Mouse (Mus musculus): ENCODE results near the gene Lrrc30. TPM values are rescaled to one million over a fixed set of nuclear protein-coding genes. Genes with fewer than 3 reads are reported as not detected.

The Lrrc30 gene
- polyA plus RNA-seq, 1 experiment from 2014 or later, result not detected

- H3K4me3 ChIP-seq, result no peak overlapping the region
- H3K27me3 ChIP-seq (replicated peaks), result peaks cover 3% of the 10 kb centered on the region
- H3K9me3 ChIP-seq, result no peaks in the 10 kb centered on the region
- no peak overlapping the region for H3K9ac ChIP-seq
- H3K36me3 ChIP-seq, result no peaks in the 10 kb centered on the region
- peak overlapping the region; percentile 46 for H3K27ac ChIP-seq (replicated peaks)
- peak; percentile 40 for ATAC-seq (ENCODE audit: extremely low read depth, insufficient number of reproducible peaks, low FRiP score, low TSS enrichment)
- H3K4me2 ChIP-seq, result peak overlapping the region; percentile 33
- WGBS, result 28% methylated on average over 13 of the region's 13 CpGs
- H3K4me1 ChIP-seq, result peaks cover 13% of the 10 kb centered on the region
Measured at GRCm38 (mm10) chr17:67629211-67629657, 3.3 kb downstream of the Lrrc30 start.

GRCm38 (mm10) chr17:67628475-67628874, 4.0 kb downstream of the Lrrc30 start:
- H3K27me3 ChIP-seq (replicated peaks), result peaks cover 3% of the 10 kb centered on the region; the same call in 1 of the 2 replicates
- ATAC-seq (ENCODE audit: extremely low read depth, insufficient number of reproducible peaks, low FRiP score, low TSS enrichment), result no peak
- H3K4me1 ChIP-seq, result peaks cover 13% of the 10 kb centered on the region
- peak overlapping the region; percentile 46 for H3K27ac ChIP-seq (replicated peaks)
- WGBS, result 80% methylated on average over 15 of the region's 15 CpGs
- no peak overlapping the region for H3K9ac ChIP-seq
- H3K4me3 ChIP-seq, result no peak overlapping the region
- no peaks in the 10 kb centered on the region for H3K9me3 ChIP-seq
- no peak overlapping the region for H3K4me2 ChIP-seq
- H3K36me3 ChIP-seq, result no peaks in the 10 kb centered on the region

GRCm38 (mm10) chr17:67625431-67625830, 7.1 kb downstream of the Lrrc30 start:
- no peak overlapping the region for H3K4me2 ChIP-seq
- H3K9me3 ChIP-seq, result no peaks in the 10 kb centered on the region
- H3K27ac ChIP-seq (replicated peaks), result no peak overlapping the region
- H3K9ac ChIP-seq, result no peak overlapping the region
- 74% methylated on average over 5 of the region's 5 CpGs for WGBS
- H3K36me3 ChIP-seq, result no peaks in the 10 kb centered on the region
- peaks cover 17% of the 10 kb centered on the region for H3K4me1 ChIP-seq
- H3K4me3 ChIP-seq, result no peak overlapping the region
- no peaks in the 10 kb centered on the region for H3K27me3 ChIP-seq (replicated peaks)
- ATAC-seq (ENCODE audit: extremely low read depth, insufficient number of reproducible peaks, low FRiP score, low TSS enrichment), result no peak

- no peak for ATAC-seq (ENCODE audit: extremely low read depth, insufficient number of reproducible peaks, low FRiP score, low TSS enrichment)
- no peak overlapping the region for H3K27ac ChIP-seq (replicated peaks)
- H3K36me3 ChIP-seq, result no peaks in the 10 kb centered on the region
- H3K4me3 ChIP-seq, result no peak overlapping the region
- no peak overlapping the region for H3K4me2 ChIP-seq
- H3K4me1 ChIP-seq, result 0 out of 2 replicates have a peak, but pooled peaks cover 4% of the 10 kb centered on the region
- no peaks in the 10 kb centered on the region for H3K9me3 ChIP-seq
- no peaks in the 10 kb centered on the region for H3K27me3 ChIP-seq (replicated peaks)
- no peak overlapping the region for H3K9ac ChIP-seq
- WGBS, result 75% methylated on average over 7 of the region's 7 CpGs
Measured at GRCm38 (mm10) chr17:67619001-67619400, 13.5 kb downstream of the Lrrc30 start.

GRCm38 (mm10) chr17:67614381-67614780, 18.1 kb downstream of the Lrrc30 start:
- Histone ChIP-seq H3K27ac (replicated peaks) (no peak overlapping the region), H3K4me2 (no peak overlapping the region), H3K27me3 (replicated peaks) (no peaks in the 10 kb centered on the region), H3K9ac (no peak overlapping the region), H3K9me3 (no peaks in the 10 kb centered on the region), H3K4me1 (no peaks in the 10 kb centered on the region), H3K36me3 (no peaks in the 10 kb centered on the region), H3K4me3 (no peak overlapping the region)
- no peak for ATAC-seq (ENCODE audit: extremely low read depth, insufficient number of reproducible peaks, low FRiP score, low TSS enrichment)
- 60% methylated on average over 5 of the region's 5 CpGs for WGBS

- no peaks in the 10 kb centered on the region for H3K36me3 ChIP-seq
- ATAC-seq (ENCODE audit: extremely low read depth, insufficient number of reproducible peaks, low FRiP score, low TSS enrichment), result no peak
- H3K9me3 ChIP-seq, result 0 out of 2 replicates have a peak, but pooled peaks cover 3% of the 10 kb centered on the region
- no peak overlapping the region for H3K9ac ChIP-seq
- no peak overlapping the region for H3K27ac ChIP-seq (replicated peaks)
- no peaks in the 10 kb centered on the region for H3K4me1 ChIP-seq
- H3K4me3 ChIP-seq, result no peak overlapping the region
- H3K27me3 ChIP-seq (replicated peaks), result no peaks in the 10 kb centered on the region
- WGBS, result 64% methylated on average over 1 of the region's 1 CpGs
- H3K4me2 ChIP-seq, result no peak overlapping the region
Measured at GRCm38 (mm10) chr17:67612576-67612975, 19.9 kb downstream of the Lrrc30 start.

- Histone ChIP-seq H3K36me3 (no peaks in the 10 kb centered on the region), H3K27ac (replicated peaks) (no peak overlapping the region), H3K4me2 (no peak overlapping the region), H3K4me1 (no peaks in the 10 kb centered on the region), H3K27me3 (replicated peaks) (no peaks in the 10 kb centered on the region), H3K9ac (no peak overlapping the region), H3K9me3 (0 out of 2 replicates have a peak, but pooled peaks cover 7% of the 10 kb centered on the region), H3K4me3 (no peak overlapping the region)
- ATAC-seq (ENCODE audit: extremely low read depth, insufficient number of reproducible peaks, low FRiP score, low TSS enrichment), result no peak
- WGBS, result 60% methylated on average over 3 of the region's 3 CpGs
Measured at GRCm38 (mm10) chr17:67612151-67612550, 20.4 kb downstream of the Lrrc30 start.

GRCm38 (mm10) chr17:67604446-67604845, 28.1 kb downstream of the Lrrc30 start:
- Histone ChIP-seq H3K36me3 (no peaks in the 10 kb centered on the region), H3K27ac (replicated peaks) (no peak overlapping the region), H3K4me2 (no peak overlapping the region), H3K4me1 (peaks cover 3% of the 10 kb centered on the region; the same call in 1 of the 2 replicates), H3K9me3 (0 out of 2 replicates have a peak, but pooled peaks cover 7% of the 10 kb centered on the region), H3K9ac (no peak overlapping the region), H3K27me3 (replicated peaks) (no peaks in the 10 kb centered on the region), H3K4me3 (no peak overlapping the region)
- whole genome bisulfite sequencing, result 30% methylated on average over 4 of the region's 4 CpGs
- no peak for ATAC-seq (ENCODE audit: extremely low read depth, insufficient number of reproducible peaks, low FRiP score, low TSS enrichment)

GRCm38 (mm10) chr17:67602556-67602955, 30.0 kb downstream of the Lrrc30 start:
- WGBS, result 66% methylated on average over 4 of the region's 4 CpGs
- H3K4me2 ChIP-seq, result no peak overlapping the region
- H3K4me1 ChIP-seq, result peaks cover 3% of the 10 kb centered on the region; the same call in 1 of the 2 replicates
- no peak overlapping the region for H3K4me3 ChIP-seq
- no peak overlapping the region for H3K27ac ChIP-seq (replicated peaks)
- no peak for ATAC-seq (ENCODE audit: extremely low read depth, insufficient number of reproducible peaks, low FRiP score, low TSS enrichment)
- H3K9me3 ChIP-seq, result 0 out of 2 replicates have a peak, but pooled peaks cover 3% of the 10 kb centered on the region
- H3K36me3 ChIP-seq, result no peaks in the 10 kb centered on the region
- H3K9ac ChIP-seq, result no peak overlapping the region
- no peaks in the 10 kb centered on the region for H3K27me3 ChIP-seq (replicated peaks)

GRCm38 (mm10) chr17:67584937-67585579, 47.5 kb downstream of the Lrrc30 start:
- no peak for ATAC-seq (ENCODE audit: extremely low read depth, insufficient number of reproducible peaks, low FRiP score, low TSS enrichment)
- H3K4me1 ChIP-seq, result no peaks in the 10 kb centered on the region
- H3K4me3 ChIP-seq, result no peak overlapping the region
- no peak overlapping the region for H3K4me2 ChIP-seq
- no peaks in the 10 kb centered on the region for H3K36me3 ChIP-seq
- no peaks in the 10 kb centered on the region for H3K27me3 ChIP-seq (replicated peaks)
- H3K9me3 ChIP-seq, result no peaks in the 10 kb centered on the region
- H3K27ac ChIP-seq (replicated peaks), result no peak overlapping the region
- no peak overlapping the region for H3K9ac ChIP-seq
- WGBS, result 28% methylated on average over 6 of the region's 6 CpGs

GRCm38 (mm10) chr17:67584533-67584932, 48.0 kb downstream of the Lrrc30 start:
- H3K4me1 ChIP-seq, result no peaks in the 10 kb centered on the region
- no peak overlapping the region for H3K4me2 ChIP-seq
- no peak for ATAC-seq (ENCODE audit: extremely low read depth, insufficient number of reproducible peaks, low FRiP score, low TSS enrichment)
- WGBS, result 60% methylated on average over 7 of the region's 7 CpGs
- H3K27ac ChIP-seq (replicated peaks), result no peak overlapping the region
- no peak overlapping the region for H3K9ac ChIP-seq
- no peak overlapping the region for H3K4me3 ChIP-seq
- H3K36me3 ChIP-seq, result no peaks in the 10 kb centered on the region
- H3K9me3 ChIP-seq, result no peaks in the 10 kb centered on the region
- H3K27me3 ChIP-seq (replicated peaks), result no peaks in the 10 kb centered on the region

GRCm38 (mm10) chr17:67583422-67583821, 49.1 kb downstream of the Lrrc30 start:
- H3K9ac ChIP-seq, result no peak overlapping the region
- no peaks in the 10 kb centered on the region for H3K4me1 ChIP-seq
- no peak overlapping the region for H3K4me3 ChIP-seq
- 55% methylated on average over 7 of the region's 7 CpGs for WGBS
- no peak overlapping the region for H3K4me2 ChIP-seq
- ATAC-seq (ENCODE audit: extremely low read depth, insufficient number of reproducible peaks, low FRiP score, low TSS enrichment), result no peak
- H3K36me3 ChIP-seq, result no peaks in the 10 kb centered on the region
- H3K27me3 ChIP-seq (replicated peaks), result no peaks in the 10 kb centered on the region
- H3K9me3 ChIP-seq, result no peaks in the 10 kb centered on the region
- H3K27ac ChIP-seq (replicated peaks), result no peak overlapping the region

Data from heart, embryonic 13.5 days (tissue).